Mouse (Mus musculus) spleen, postnatal 36 days (tissue): Measurements from ENCODE around the gene Aknad1.

Experiments used
- DNase-seq, 2 experiments: peaks; one replicate each; pipeline ENCODE4 v3.0.0; 2022; ENCODE audit warnings: low spot score in 2 of 2, mixed read lengths in 1 of 2

The Aknad1 gene

GRCm38 (mm10) chr3:108751061-108751460, 11.6 kb downstream of the Aknad1 start:
- peak in 1 of 2 experiments; percentile 25 for DNase-seq

GRCm38 (mm10) chr3:108751691-108752090, 12.2 kb downstream of the Aknad1 start:
- peak; percentile 21 to 30 for DNase-seq

GRCm38 (mm10) chr3:108754541-108754940, 15.1 kb downstream of the Aknad1 start:
- no peak for DNase-seq

- DNase-seq = no peak
These were observed 16.1 kb downstream of the Aknad1 start for GRCm38 (mm10) chr3:108755542-108755941.

- no peak for DNase-seq
These were observed 16.7 kb downstream of the Aknad1 start for GRCm38 (mm10) chr3:108756131-108756530.

- no peak for DNase-seq
These were observed 18.1 kb downstream of the Aknad1 start for GRCm38 (mm10) chr3:108757570-108757969.

- no peak for DNase-seq
These were observed 20.3 kb downstream of the Aknad1 start for GRCm38 (mm10) chr3:108759566-108760420.

- no peak for DNase-seq
These were observed 23.2 kb downstream of the Aknad1 start for GRCm38 (mm10) chr3:108762597-108763111.

- DNase-seq = no peak
These were observed 24.2 kb downstream of the Aknad1 start for GRCm38 (mm10) chr3:108763691-108764090.

GRCm38 (mm10) chr3:108764976-108765375, 25.5 kb downstream of the Aknad1 start:
- no peak for DNase-seq

GRCm38 (mm10) chr3:108765476-108765875, 26.0 kb downstream of the Aknad1 start:
- DNase-seq = no peak

- no peak for DNase-seq
These were observed 27.5 kb downstream of the Aknad1 start for GRCm38 (mm10) chr3:108766943-108767342.

GRCm38 (mm10) chr3:108767416-108767815, 28.0 kb downstream of the Aknad1 start:
- DNase-seq = no peak

GRCm38 (mm10) chr3:108769547-108769946, 30.1 kb downstream of the Aknad1 start:
- peak; percentile 22 for DNase-seq

- peak; percentile 47 to 64 for DNase-seq
These were observed 31.4 kb downstream of the Aknad1 start for GRCm38 (mm10) chr3:108770725-108771368.

GRCm38 (mm10) chr3:108772211-108772610, 32.8 kb downstream of the Aknad1 start:
- no peak for DNase-seq

- no peak for DNase-seq
These were observed 33.4 kb downstream of the Aknad1 start for GRCm38 (mm10) chr3:108772811-108773210.

GRCm38 (mm10) chr3:108778761-108779540, 39.5 kb downstream of the Aknad1 start:
- no peak for DNase-seq

GRCm38 (mm10) chr3:108781238-108781883, 41.9 kb downstream of the Aknad1 start:
- DNase-seq = no peak

GRCm38 (mm10) chr3:108781884-108782270, 42.4 kb downstream of the Aknad1 start:
- DNase-seq = no peak

- no peak for DNase-seq
These were observed 43.0 kb downstream of the Aknad1 start for GRCm38 (mm10) chr3:108782364-108782895.
